Mouse (Mus musculus): ENCODE results near the gene Spryd4.

GRCm38 (mm10) chr10:128243252-128243651 is 31.6 kb upstream of the Spryd4 start:
- no peak for TF ChIP-seq EP300 (IDR thresholded peaks at IDR 0.05; ENCODE audit: insufficient read depth, low read depth, low read length)
- TF ChIP-seq CTCF (IDR thresholded peaks at IDR 0.05): no peak
- TF ChIP-seq POLR2A (IDR thresholded peaks at IDR 0.05; ENCODE audit: insufficient read depth, low read depth, low read length): no peak
